Mouse (Mus musculus): ENCODE measurements around the gene Cyp2d12.

DNA sequence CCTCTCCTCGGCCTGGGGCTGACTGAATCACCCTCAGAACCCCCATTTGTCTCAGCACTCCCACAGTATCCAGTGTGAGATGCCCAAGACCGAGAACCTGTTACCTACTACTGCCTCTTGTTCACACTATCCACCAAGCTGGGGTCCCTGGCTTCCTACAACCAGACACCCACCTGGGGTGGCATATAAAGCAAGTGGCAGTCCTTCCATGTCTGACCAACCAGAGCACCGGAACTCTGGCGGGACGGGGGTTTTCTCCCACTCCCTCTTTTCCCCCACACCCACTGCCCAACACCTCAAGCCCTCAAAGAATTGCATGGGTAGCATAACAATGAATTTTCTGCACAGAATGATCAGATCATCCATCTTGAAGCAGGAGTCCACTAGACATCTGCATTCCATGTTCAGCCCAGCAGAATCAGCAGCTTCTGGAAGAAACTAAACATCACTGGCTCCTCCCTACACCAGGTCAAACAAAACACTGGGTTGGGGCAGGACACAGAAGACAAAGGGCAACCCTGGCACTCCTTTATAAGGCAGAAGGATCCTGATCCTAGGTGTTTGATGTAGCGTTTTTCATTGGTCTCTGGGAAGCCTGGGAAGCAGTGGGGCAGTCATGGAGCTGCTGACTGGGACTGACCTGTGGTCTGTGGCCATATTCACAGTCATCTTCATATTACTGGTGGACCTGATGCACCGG is at the start of gene Cyp2d12:
- TF ChIP-seq ZNF384 (IDR thresholded peaks at IDR 0.05; ENCODE audit: low read depth, low read length) (no peak), POLR2A (IDR thresholded peaks at IDR 0.05; ENCODE audit: low read depth, low read length) (no peak), ZC3H11A (IDR thresholded peaks at IDR 0.05; ENCODE audit: low read depth, low read length) (no peak), UBTF (IDR thresholded peaks at IDR 0.05; ENCODE audit: low read depth, low read length) (no peak), ETS1 (conservative IDR thresholded peaks at IDR 0.05; ENCODE audit: low read depth, low read length) (no peak), CTCF (conservative IDR thresholded peaks at IDR 0.05 in 1 of 2, IDR thresholded peaks at IDR 0.05 in 1 of 2; ENCODE audit: low read depth in 2 of 2, low read length in 2 of 2) (no peak), MXI1 (IDR thresholded peaks at IDR 0.05; ENCODE audit: low read depth, low read length) (no peak), SIN3A (IDR thresholded peaks at IDR 0.05; ENCODE audit: low read length) (no peak), EP300 (IDR thresholded peaks at IDR 0.05; ENCODE audit: low read length) (no peak), USF1 (IDR thresholded peaks at IDR 0.05; ENCODE audit: low read depth, low read length) (no peak), NRF1 (IDR thresholded peaks at IDR 0.05; ENCODE audit: low read depth, low read length) (no peak), JUND (conservative IDR thresholded peaks at IDR 0.05; ENCODE audit: low read depth, low read length) (no peak), POLR2AphosphoS2 (IDR thresholded peaks at IDR 0.05; ENCODE audit: low read depth, low read length) (no peak), MYC (IDR thresholded peaks at IDR 0.05; ENCODE audit: low read depth, low read length) (no peak)
